Mouse (Mus musculus): ENCODE measurements around the gene Fam187a. TPM values are rescaled to one million over a fixed set of nuclear protein-coding genes. Genes with fewer than 3 reads are reported as not detected.

The Fam187a gene
- total and polyA plus RNA-seq, 3 experiments: 0.08 TPM; not detected in 1

DNA sequence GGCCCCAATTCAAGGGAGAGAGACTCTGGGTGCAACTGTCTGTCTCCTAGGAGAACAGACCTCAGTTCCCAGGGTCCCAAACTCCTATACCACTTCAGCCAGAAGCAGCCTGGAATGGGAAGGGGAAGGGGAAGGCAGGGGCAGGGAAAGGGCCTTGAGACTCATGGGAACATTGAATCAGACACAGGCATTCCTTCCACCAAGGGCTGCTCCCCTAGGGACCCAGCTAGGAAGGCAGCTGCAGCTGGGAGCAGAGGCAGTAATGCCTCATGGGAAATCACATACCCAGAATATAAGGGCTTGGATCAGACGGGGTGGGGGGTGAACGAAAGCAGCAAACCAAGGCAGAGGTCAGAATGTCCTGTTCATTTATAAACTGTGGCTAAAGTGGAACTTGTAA lies 46.8 kb upstream of the Fam187a start:
- no peaks in the 10 kb centered on the region for H3K79me2 ChIP-seq (ENCODE audit: control insufficient read depth, insufficient read depth, low read length, poor library complexity)
- H3K9ac ChIP-seq (ENCODE audit: control insufficient read depth, low read depth, low read length, poor library complexity, severe bottlenecking): no peak overlapping the region
- no peaks in the 10 kb centered on the region for H3K9me3 ChIP-seq (replicated peaks; ENCODE audit: insufficient read depth, low read length)
- H3K4me1 ChIP-seq (ENCODE audit: control insufficient read depth in 1 of 2, insufficient read depth in 2 of 2, low read length in 2 of 2): no peaks in the 10 kb centered on the region
- TF ChIP-seq RAD21 (IDR thresholded peaks at IDR 0.05; ENCODE audit: low read depth, low read length) (no peak), KAT2A (conservative IDR thresholded peaks at IDR 0.05; ENCODE audit: low read depth, low read length) (no peak), ZMIZ1 (IDR thresholded peaks at IDR 0.05; ENCODE audit: low read depth, low read length) (no peak), SMC3 (IDR thresholded peaks at IDR 0.05; ENCODE audit: low read depth, low read length) (no peak), USF1 (IDR thresholded peaks at IDR 0.05; ENCODE audit: low read depth, low read length) (no peak), GABPA (IDR thresholded peaks at IDR 0.05; ENCODE audit: low read depth, low read length) (no peak), TBP (IDR thresholded peaks at IDR 0.05; ENCODE audit: low read depth, low read length) (no peak), TCF12 (IDR thresholded peaks at IDR 0.05; ENCODE audit: low read depth, low read length) (no peak), MEF2A (IDR thresholded peaks at IDR 0.05; ENCODE audit: extremely low read depth, insufficient replicate concordance, low read depth, low read length, poor library complexity, severe bottlenecking) (no peak), ETS1 (IDR thresholded peaks at IDR 0.05; ENCODE audit: low read depth, low read length) (no peak), BHLHE40 (IDR thresholded peaks at IDR 0.05; ENCODE audit: borderline replicate concordance, low read depth, low read length) (no peak)
- H3K4me3 ChIP-seq (ENCODE audit: control insufficient read depth in 1 of 2, insufficient read depth in 1 of 2, low read depth in 2 of 2, low read length in 2 of 2): no peak overlapping the region
- H3K27ac ChIP-seq (ENCODE audit: control insufficient read depth, low read depth, low read length): no peak overlapping the region
- DNase-seq (ENCODE audit: low read depth, low spot score): no peak
- no peaks in the 10 kb centered on the region for H3K27me3 ChIP-seq (ENCODE audit: control insufficient read depth in 1 of 2, insufficient read depth in 2 of 2, low read length in 2 of 2)
- H3K36me3 ChIP-seq (ENCODE audit: control insufficient read depth in 1 of 2, insufficient read depth in 2 of 2, low read length in 2 of 2): peaks cover 0 to 6% of the 10 kb centered on the region in 2 experiments; a peak in 2 of 4 replicates

DNA sequence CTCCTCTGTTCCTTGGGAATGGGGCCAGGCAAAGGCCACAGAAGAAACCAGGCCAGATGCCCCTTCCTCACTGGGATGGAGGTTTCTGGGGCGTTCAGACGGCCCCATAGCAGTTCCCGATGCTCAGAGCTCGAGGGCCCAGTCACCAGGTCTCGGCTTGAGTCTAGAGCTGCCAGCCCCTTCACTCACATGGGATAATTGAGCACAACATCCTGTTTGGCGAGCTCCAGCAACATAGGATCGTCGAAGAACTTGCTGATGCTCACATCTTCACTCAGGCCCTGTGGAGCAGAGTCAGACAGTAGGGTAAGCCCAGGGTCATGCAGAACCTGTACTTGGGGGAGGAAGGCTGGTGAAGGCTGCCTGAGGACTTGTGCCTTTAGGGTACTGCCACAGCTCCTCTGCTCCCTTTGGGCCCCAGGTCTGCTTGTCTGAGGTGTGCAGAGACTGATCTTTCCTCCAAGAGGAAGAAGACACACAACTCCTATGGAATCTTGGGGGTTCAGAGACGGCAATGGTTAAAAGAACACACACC lies 46.3 kb upstream of the Fam187a start:
- Histone ChIP-seq H3K27me3 (ENCODE audit: control insufficient read depth in 1 of 2, insufficient read depth in 2 of 2, low read length in 2 of 2) (no peaks in the 10 kb centered on the region), H3K4me3 (ENCODE audit: control insufficient read depth in 1 of 2, insufficient read depth in 1 of 2, low read depth in 2 of 2, low read length in 2 of 2) (no peak overlapping the region), H3K79me2 (ENCODE audit: control insufficient read depth, insufficient read depth, low read length, poor library complexity) (no peaks in the 10 kb centered on the region), H3K9me3 (replicated peaks; ENCODE audit: insufficient read depth, low read length) (no peaks in the 10 kb centered on the region), H3K27ac (ENCODE audit: control insufficient read depth, low read depth, low read length) (no peak overlapping the region), H3K4me1 (ENCODE audit: control insufficient read depth in 1 of 2, insufficient read depth in 2 of 2, low read length in 2 of 2) (no peaks in the 10 kb centered on the region), H3K9ac (ENCODE audit: control insufficient read depth, low read depth, low read length, poor library complexity, severe bottlenecking) (no peak overlapping the region), H3K36me3 (ENCODE audit: control insufficient read depth in 1 of 2, insufficient read depth in 2 of 2, low read length in 2 of 2) (peaks cover 0 to 11% of the 10 kb centered on the region in 2 experiments; a peak in 2 of 4 replicates)
- no peak for TF ChIP-seq CTCF (IDR thresholded peaks at IDR 0.05 in 2 of 3, conservative IDR thresholded peaks at IDR 0.05 in 1 of 3; ENCODE audit: control insufficient read depth in 1 of 3, insufficient read depth in 1 of 3, low read depth in 2 of 3, low read length in 3 of 3, poor library complexity in 1 of 3, severe bottlenecking in 1 of 3)
- TF ChIP-seq CHD2 (IDR thresholded peaks at IDR 0.05; ENCODE audit: low read length): no peak
- no peak for TF ChIP-seq MAFK (IDR thresholded peaks at IDR 0.05; ENCODE audit: borderline replicate concordance, low read depth, low read length)
- TF ChIP-seq NELFE (IDR thresholded peaks at IDR 0.05; ENCODE audit: low read depth, low read length): no peak
- TF ChIP-seq POLR2AphosphoS2 (IDR thresholded peaks at IDR 0.05; ENCODE audit: low read length): no peak
- no peak for TF ChIP-seq JUND (IDR thresholded peaks at IDR 0.05; ENCODE audit: low read depth, low read length)
- no peak for TF ChIP-seq TAL1 (IDR thresholded peaks at IDR 0.05; ENCODE audit: low read length)
- DNase-seq (ENCODE audit: low read depth, low spot score): no peak

Measured in MEL (cell line).